ENCODE assay signal across 8 mouse cellular contexts in genomic region chr2:135966871-135967557, GRCm38 (mm10).
A peak's percentile ranks its signal among the peaks of the same experiment; 100 is the strongest.
DNase-seq lines count a peak whose midpoint lies in the region; ATAC-seq lines count a peak whose summit lies in the region.

No protein-coding gene starts in this region.

- peak; percentile 29 for DNase-seq in gastrocnemius, adult 18-20 months (ENCODE audit: low spot score)
- no peak for DNase-seq in gastrocnemius, postnatal 25 days
- DNase-seq in urinary bladder, postnatal 14 days (ENCODE audit: low spot score) = peak; percentile 39
- no peak for DNase-seq in urinary bladder, postnatal 4 days (ENCODE audit: low spot score in 2 of 2)
- DNase-seq in embryo, embryonic 11.5 days (ENCODE audit: low read depth, low spot score) = peak; percentile 36
- DNase-seq in lung, postnatal 14 days = peak; percentile 56
- peak; percentile 42 for DNase-seq in retina, postnatal 7 days (ENCODE audit: low read depth, low spot score)

- ATAC-seq in inflammation-experienced regulatory T-cells, adult 6 months = peak; percentile 69

Comparison
In these comparisons a context has a peak if more than half of its experiments do, and no peak if none do; other contexts are left out.
1. DNase-seq: peak in gastrocnemius, adult 18-20 months (single experiment), urinary bladder, postnatal 14 days (single experiment), embryo, embryonic 11.5 days (single experiment), lung, postnatal 14 days (single experiment) and retina, postnatal 7 days (single experiment); none in gastrocnemius, postnatal 25 days (single experiment) and urinary bladder, postnatal 4 days (0 of 2).